Mouse (Mus musculus) hindbrain, embryonic 12.5 days (tissue): ENCODE measurements at regions not wholly inside any gene's neighbourhood (a gene's known extent, or its start where the extent isn't known, plus 50 kb on each side); places are given as distances from the start of the nearest gene placed in this dataset. TPM values are rescaled to one million over a fixed set of nuclear protein-coding genes. Genes with fewer than 3 reads are reported as not detected.

Experiments
- ATAC-seq: fragments of 200-750 bp; cut with Nextera tagmentation; 2 replicates; pipeline ENCODE4 v1.8.0; 2017; ENCODE audit warnings: moderate TSS enrichment; ENCODE audit not compliant: low FRiP score
- H3K27ac ChIP-seq: fragments of 300-500 bp; sonication (generic); 2 replicates; pipeline ENCODE4 v1.5.1; 2016; ENCODE audit warnings: mild to moderate bottlenecking
- H3K27me3 ChIP-seq: fragments of 300-500 bp; sonication (generic); 2 replicates; pipeline ENCODE4 v1.6.1; 2016; ENCODE audit warnings: mild to moderate bottlenecking
- H3K36me3 ChIP-seq: fragments of 300-500 bp; sonication (generic); 2 replicates; pipeline ENCODE4 v1.6.1; 2016; ENCODE audit warnings: mild to moderate bottlenecking
- H3K4me1 ChIP-seq: fragments of 300-500 bp; sonication (generic); 2 replicates; pipeline ENCODE4 v1.6.1; 2016
- H3K4me2 ChIP-seq: fragments of 300-500 bp; sonication (generic); replicated peaks from 2 replicates; pipeline ENCODE4 v1.6.1; 2016; ENCODE audit warnings: mild to moderate bottlenecking
- H3K4me3 ChIP-seq: fragments of 300-500 bp; sonication (generic); 2 replicates; pipeline ENCODE4 v1.5.1; 2016; ENCODE audit warnings: mild to moderate bottlenecking
- H3K9ac ChIP-seq: fragments of 300-500 bp; sonication (generic); 2 replicates; pipeline ENCODE4 v1.6.1; 2016; ENCODE audit warnings: mild to moderate bottlenecking, moderate library complexity
- H3K9me3 ChIP-seq: fragments of 300-500 bp; sonication (generic); replicated peaks from 2 replicates; pipeline ENCODE4 v1.6.1; 2016; ENCODE audit warnings: mild to moderate bottlenecking
- WGBS: fragments of 180-500 bp; shearing (Covaris S2); methylation state at CpG from one replicate; pipeline ENCODE4 v1.1.7; 2016; 5-methylcytosine and 5-hydroxymethylcytosine counted together
- microRNA-seq: library from miRNA; unstranded; fragments of <30 nt; microRNA quantifications from one replicate; pipeline ENCODE4, GENCODE M21; 2017

GRCm38 (mm10) chr2:180385231-180385895, 50.9 kb upstream of the Gata5 start:
- Histone ChIP-seq H3K4me3 (peak overlapping the region; percentile 46), H3K4me1 (peaks cover 18% of the 10 kb centered on the region), H3K27ac (no peak overlapping the region), H3K36me3 (no peaks in the 10 kb centered on the region), H3K9ac (peak overlapping the region; percentile 59), H3K4me2 (peak overlapping the region; percentile 82), H3K9me3 (no peaks in the 10 kb centered on the region), H3K27me3 (peaks cover 63% of the 10 kb centered on the region)
- WGBS: 1% methylated on average over 26 of the region's 26 CpGs
- ATAC-seq: peak; percentile 53

Small RNAs in the stretch of these regions (microRNA-seq; reads per million reads assigned to microRNA genes)
- gene Mir133a-2 (not detected), gene Mir1a-1 (not detected)
